In the genomic region with DNA sequence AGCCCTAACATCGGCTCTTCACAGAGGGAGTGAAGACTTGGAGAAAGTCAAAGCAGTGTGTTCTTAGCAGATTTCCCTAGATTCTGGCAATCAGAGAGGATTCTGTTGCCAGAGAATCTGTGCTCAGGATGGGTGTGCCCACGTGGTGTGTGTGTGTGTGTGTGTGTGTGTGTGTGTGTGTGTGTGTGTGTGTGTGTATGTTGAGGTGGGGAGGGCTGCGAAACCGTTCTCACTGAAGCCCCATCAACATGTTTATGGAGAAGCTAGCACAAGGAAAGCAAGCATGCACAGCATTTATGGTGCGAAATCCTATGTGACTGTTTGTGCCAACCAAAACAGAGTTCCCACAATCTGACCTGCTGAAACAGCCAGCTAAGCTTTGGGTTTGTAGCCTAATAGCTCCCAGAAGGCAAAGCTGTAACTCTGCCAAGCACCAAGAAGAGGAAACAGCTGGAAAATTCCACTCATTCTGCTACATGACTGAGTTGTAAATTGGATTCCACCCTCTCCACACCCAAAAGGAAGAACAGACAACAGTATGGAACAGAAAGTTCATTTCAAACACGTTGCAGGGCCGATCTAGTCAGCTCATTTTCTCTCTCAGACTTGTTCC, we compare ENCODE assay signal across 9 mouse cellular contexts. TPM values are rescaled to one million over a fixed set of nuclear protein-coding genes. Genes with fewer than 3 reads are reported as not detected.
DNase-seq lines count a peak whose midpoint lies in the region; ATAC-seq and TF ChIP-seq lines count a peak whose summit lies in the region.
"Had no signal": no experiment of that assay in that cellular context is flagged by ENCODE, and none has a peak within 500 bp of the region (broad histone marks: within the 10 kb centered on the region; RNA-seq: fewer than 3 reads in every experiment).

No protein-coding gene starts in this region.

- H3K36me3 ChIP-seq in midbrain, postnatal 0 days (ENCODE audit: insufficient read depth, low read length) = no peaks in the 10 kb centered on the region; the same call in 1 of the 2 replicates
- H3K36me3 ChIP-seq in midbrain, embryonic 15.5 days (replicated peaks) = no peaks in the 10 kb centered on the region
- no peaks in the 10 kb centered on the region for H3K36me3 ChIP-seq in forebrain, postnatal 0 days (ENCODE audit: insufficient read depth)
- no peaks in the 10 kb centered on the region for H3K36me3 ChIP-seq in intestine, embryonic 15.5 days
- peaks cover 7% of the 10 kb centered on the region; the same call in 1 of the 2 replicates for H3K36me3 ChIP-seq in stomach, embryonic 15.5 days

- no peaks in the 10 kb centered on the region for H3K4me1 ChIP-seq in midbrain, postnatal 0 days (ENCODE audit: insufficient read depth, low read length)
- no peaks in the 10 kb centered on the region for H3K4me1 ChIP-seq in midbrain, embryonic 15.5 days
- no peaks in the 10 kb centered on the region for H3K4me1 ChIP-seq in forebrain, postnatal 0 days (ENCODE audit: insufficient read depth)
- 0 out of 2 replicates have a peak, but pooled peaks cover 7% of the 10 kb centered on the region for H3K4me1 ChIP-seq in intestine, embryonic 15.5 days (replicated peaks)
- H3K4me1 ChIP-seq in stomach, embryonic 15.5 days = no peaks in the 10 kb centered on the region

- no peak overlapping the region for H3K4me3 ChIP-seq in midbrain, postnatal 0 days (ENCODE audit: low read depth, low read length)
- H3K4me3 ChIP-seq in midbrain, embryonic 15.5 days = no peak overlapping the region
- H3K4me3 ChIP-seq in forebrain, postnatal 0 days (ENCODE audit: low read depth, low read length) = no peak overlapping the region
- no peak overlapping the region for H3K4me3 ChIP-seq in intestine, embryonic 15.5 days (replicated peaks)
- no peak overlapping the region for H3K4me3 ChIP-seq in left cerebral cortex, adult 2 months
- H3K4me3 ChIP-seq in stomach, embryonic 15.5 days (replicated peaks) = no peak overlapping the region

- H3K27ac ChIP-seq in midbrain, postnatal 0 days (ENCODE audit: low read depth, low read length) = no peak overlapping the region
- no peak overlapping the region for H3K27ac ChIP-seq in midbrain, embryonic 15.5 days
- no peak overlapping the region for H3K27ac ChIP-seq in forebrain, postnatal 0 days (ENCODE audit: low read depth, low read length)
- peak overlapping the region; percentile 83 for H3K27ac ChIP-seq in intestine, embryonic 15.5 days
- 0 out of 2 replicates have a peak overlapping the region, but pooled peaks have one; percentile 4 for H3K27ac ChIP-seq in left cerebral cortex, adult 2 months
- peak overlapping the region; percentile 78 for H3K27ac ChIP-seq in stomach, embryonic 15.5 days
- H3K27ac ChIP-seq: liver, embryonic 14.5 days had no signal

- WGBS in midbrain, postnatal 0 days = 71% methylated on average over 7 of the region's 7 CpGs
- 84% methylated on average over 7 of the region's 7 CpGs for WGBS in midbrain, embryonic 15.5 days
- 58% methylated on average over 7 of the region's 7 CpGs for WGBS in forebrain, postnatal 0 days
- WGBS in intestine, embryonic 15.5 days = 39% methylated on average over 7 of the region's 7 CpGs
- 45% methylated on average over 7 of the region's 7 CpGs for WGBS in stomach, embryonic 15.5 days

- H3K27me3 ChIP-seq in midbrain, postnatal 0 days (ENCODE audit: insufficient read depth, low read length) = no peaks in the 10 kb centered on the region
- H3K27me3 ChIP-seq in midbrain, embryonic 15.5 days (replicated peaks) = no peaks in the 10 kb centered on the region
- no peaks in the 10 kb centered on the region for H3K27me3 ChIP-seq in forebrain, postnatal 0 days (ENCODE audit: insufficient read depth, low read length)
- no peaks in the 10 kb centered on the region for H3K27me3 ChIP-seq in intestine, embryonic 15.5 days (replicated peaks)
- H3K27me3 ChIP-seq in stomach, embryonic 15.5 days (replicated peaks) = no peaks in the 10 kb centered on the region

- no peak overlapping the region for H3K9ac ChIP-seq in midbrain, postnatal 0 days (replicated peaks; ENCODE audit: low read length, poor library complexity, severe bottlenecking)
- no peak overlapping the region for H3K9ac ChIP-seq in midbrain, embryonic 15.5 days
- H3K9ac ChIP-seq in forebrain, postnatal 0 days = no peak overlapping the region
- H3K9ac ChIP-seq in intestine, embryonic 15.5 days = no peak overlapping the region
- no peak overlapping the region for H3K9ac ChIP-seq in stomach, embryonic 15.5 days
- H3K9ac ChIP-seq: liver, embryonic 14.5 days had no signal

- H3K9me3 ChIP-seq in midbrain, postnatal 0 days (ENCODE audit: low read length) = no peaks in the 10 kb centered on the region
- H3K9me3 ChIP-seq in midbrain, embryonic 15.5 days = no peaks in the 10 kb centered on the region
- H3K9me3 ChIP-seq in forebrain, postnatal 0 days (ENCODE audit: low read length) = no peaks in the 10 kb centered on the region
- no peaks in the 10 kb centered on the region for H3K9me3 ChIP-seq in intestine, embryonic 15.5 days
- no peaks in the 10 kb centered on the region; the same call in 1 of the 2 replicates for H3K9me3 ChIP-seq in stomach, embryonic 15.5 days

- intact Hi-C loops in left cerebral cortex, adult 2 months (cut with DNase I) = no loop called here

- no peak for TF ChIP-seq CTCF in midbrain, postnatal 0 days (IDR thresholded peaks at IDR 0.05)
- no peak for TF ChIP-seq CTCF in forebrain, postnatal 0 days (IDR thresholded peaks at IDR 0.05; ENCODE audit: low read depth)
- no peak for TF ChIP-seq CTCF in left cerebral cortex, adult 2 months (IDR thresholded peaks at IDR 0.05)

- ATAC-seq in midbrain, postnatal 0 days (ENCODE audit: low FRiP score) = no peak
- no peak for ATAC-seq in midbrain, embryonic 15.5 days (replicated peaks)
- ATAC-seq in forebrain, postnatal 0 days = peak; percentile 70
- ATAC-seq in intestine, embryonic 15.5 days = peak; percentile 76
- peak; percentile 70; the same call in 1 of the 2 replicates for ATAC-seq in stomach, embryonic 15.5 days (ENCODE audit: insufficient read depth, low FRiP score, low read depth)

- DNase-seq in midbrain, postnatal 0 days (ENCODE audit: low spot score) = peak; percentile 67
- DNase-seq in forebrain, postnatal 0 days = peak; percentile 43
- peak in 1 of 2 experiments; percentile 30 for DNase-seq in left cerebral cortex, adult 2 months (ENCODE audit: extremely low spot score in 1 of 2, low spot score in 2 of 2)
- no peak for DNase-seq in cerebellum, adult 11 months
- no peak for DNase-seq in spleen, postnatal 14 days (ENCODE audit: low spot score in 2 of 2)

- no peak overlapping the region for H3K4me2 ChIP-seq in midbrain, postnatal 0 days (ENCODE audit: low read depth, low read length, poor library complexity, severe bottlenecking)
- no peak overlapping the region for H3K4me2 ChIP-seq in midbrain, embryonic 15.5 days
- H3K4me2 ChIP-seq in forebrain, postnatal 0 days (ENCODE audit: low read depth) = no peak overlapping the region
- peak overlapping the region; percentile 39 for H3K4me2 ChIP-seq in intestine, embryonic 15.5 days (replicated peaks)
- 0 out of 2 replicates have a peak overlapping the region, but pooled peaks have one; percentile 14 for H3K4me2 ChIP-seq in stomach, embryonic 15.5 days

RNA-seq across cellular contexts. Expression of a gene that starts 13.7 kb away (rescaled TPM):
- 68.9 and 74.5 TPM in 2 replicates for total RNA-seq in midbrain, postnatal 0 days (2014; rRNA removed)
- 134 and 136 TPM in 2 replicates for polyA plus RNA-seq in midbrain, postnatal 0 days (2015; fragmentation: Nextera tagmentation; extraction: Ambion mirVana)
- polyA plus RNA-seq in midbrain, embryonic 15.5 days (2015; fragmentation: Nextera tagmentation; extraction: Ambion mirVana) = 90.5 and 102 TPM in 2 replicates
- total RNA-seq in forebrain, postnatal 0 days (2014; rRNA removed) = 139 and 198 TPM in 2 replicates
- polyA plus RNA-seq in forebrain, postnatal 0 days (2015; fragmentation: Nextera tagmentation; extraction: Ambion mirVana) = 187 and 244 TPM in 2 replicates
- polyA plus RNA-seq in intestine, embryonic 15.5 days (2015; fragmentation: Nextera tagmentation; extraction: Ambion mirVana) = 640 and 689 TPM in 2 replicates
- 10 to 100 TPM; 42.6 to 43.7 TPM for total RNA-seq in left cerebral cortex, adult 2 months (2021)
- polyA plus RNA-seq in stomach, embryonic 15.5 days (2015; fragmentation: Nextera tagmentation; extraction: Ambion mirVana) = 444 and 470 TPM in 2 replicates

RNA-seq across cellular contexts. Expression of a gene that starts 48.2 kb away (rescaled TPM):
- total RNA-seq in midbrain, postnatal 0 days (2014; rRNA removed) = 10.3 and 11.0 TPM in 2 replicates
- polyA plus RNA-seq in midbrain, postnatal 0 days (2015; fragmentation: Nextera tagmentation; extraction: Ambion mirVana) = 183 and 200 TPM in 2 replicates
- 158 and 167 TPM in 2 replicates for polyA plus RNA-seq in midbrain, embryonic 15.5 days (2015; fragmentation: Nextera tagmentation; extraction: Ambion mirVana)
- total RNA-seq in forebrain, postnatal 0 days (2014; rRNA removed) = 9.8 and 17.1 TPM in 2 replicates
- 169 and 172 TPM in 2 replicates for polyA plus RNA-seq in forebrain, postnatal 0 days (2015; fragmentation: Nextera tagmentation; extraction: Ambion mirVana)
- 826 and 951 TPM in 2 replicates for polyA plus RNA-seq in intestine, embryonic 15.5 days (2015; fragmentation: Nextera tagmentation; extraction: Ambion mirVana)
- total RNA-seq in left cerebral cortex, adult 2 months (2021) = 10 to 100 TPM in 1 of 2 experiments, 1 to 10 TPM in 1; 8.0 to 11.0 TPM
- polyA plus RNA-seq in stomach, embryonic 15.5 days (2015; fragmentation: Nextera tagmentation; extraction: Ambion mirVana) = 1,455 and 1,609 TPM in 2 replicates

Comparison
In these comparisons a context has a peak if more than half of its experiments do, and no peak if none do; other contexts are left out.
1. ATAC-seq: peak in forebrain, postnatal 0 days (single experiment), intestine, embryonic 15.5 days (single experiment) and stomach, embryonic 15.5 days (single experiment); none in midbrain, postnatal 0 days (single experiment) and midbrain, embryonic 15.5 days (single experiment).
2. DNase-seq: peak in midbrain, postnatal 0 days (single experiment) and forebrain, postnatal 0 days (single experiment); none in cerebellum, adult 11 months (single experiment) and spleen, postnatal 14 days (0 of 2).
3. H3K27ac ChIP-seq: peak in intestine, embryonic 15.5 days (single experiment), left cerebral cortex, adult 2 months (single experiment) and stomach, embryonic 15.5 days (single experiment); none in midbrain, postnatal 0 days (single experiment), midbrain, embryonic 15.5 days (single experiment) and forebrain, postnatal 0 days (single experiment).
4. H3K4me2 ChIP-seq: peak in intestine, embryonic 15.5 days (single experiment) and stomach, embryonic 15.5 days (single experiment); none in midbrain, postnatal 0 days (single experiment), midbrain, embryonic 15.5 days (single experiment) and forebrain, postnatal 0 days (single experiment).